Mouse (Mus musculus) ES-E14 (cell line): ENCODE data around the gene Hspd1. TPM values are rescaled to one million over a fixed set of nuclear protein-coding genes. Genes with fewer than 3 reads are reported as not detected.
A peak's percentile ranks its signal among the peaks of the same experiment; 100 is the strongest.

Experiments
- DNase-seq: peaks from one replicate; pipeline ENCODE4 v3.0.0-alpha.2; 2013; ENCODE audit warnings: low read depth, low spot score
- H3K27ac ChIP-seq: 2 replicates; pipeline ENCODE4 v1.5.1; 2012; ENCODE audit warnings: low read depth, mild to moderate bottlenecking, low read length, moderate library complexity, mixed read lengths; ENCODE audit not compliant: poor library complexity, insufficient read depth, severe bottlenecking
- H3K36me3 ChIP-seq: 2 replicates; pipeline ENCODE4 v1.6.1; 2012; ENCODE audit warnings: mild to moderate bottlenecking, low read length, moderate library complexity, mixed read lengths; ENCODE audit not compliant: control insufficient read depth, poor library complexity, insufficient read depth, severe bottlenecking
- H3K4me1 ChIP-seq, 2 experiments: fragments of 150-350 bp in 1 of 2; sonication (generic) in 1 of 2; 2 replicates each; pipeline ENCODE4 v1.6.1; 2012; ENCODE audit warnings: low read length in 2 of 2, mild to moderate bottlenecking in 1 of 2, mixed read lengths in 1 of 2; ENCODE audit not compliant: control insufficient read depth in 2 of 2, insufficient read depth in 2 of 2, poor library complexity in 1 of 2
- H3K4me3 ChIP-seq, 2 experiments: fragments of 150-350 bp in 1 of 2; sonication (generic) in 1 of 2; 2 replicates each; pipeline ENCODE4 v1.5.1; 2012; ENCODE audit warnings: low read length in 2 of 2, low read depth in 1 of 2, mild to moderate bottlenecking in 1 of 2, mixed read lengths in 1 of 2; ENCODE audit not compliant: insufficient read depth in 1 of 2, poor library complexity in 1 of 2, severe bottlenecking in 1 of 2
- H3K9ac ChIP-seq: 2 replicates; pipeline ENCODE4 v1.6.1; 2012; ENCODE audit warnings: low read depth, mild to moderate bottlenecking, low read length, mixed read lengths; ENCODE audit not compliant: poor library complexity, insufficient read depth, severe bottlenecking
- H3K9me3 ChIP-seq: fragments of 150-350 bp; sonication (generic); 2 replicates; pipeline ENCODE4 v1.6.1; 2012; ENCODE audit warnings: low read depth, mild to moderate bottlenecking, low read length; ENCODE audit not compliant: control insufficient read depth, insufficient read depth
- CHD2 ChIP-seq: IDR thresholded peaks from 2 replicates; pipeline ENCODE4 v1.6.1; 2014; ENCODE audit warnings: mild to moderate bottlenecking, low read depth, low read length, inconsistent platforms
- HCFC1 ChIP-seq: IDR thresholded peaks from 2 replicates; pipeline ENCODE4 v1.6.1; 2012; ENCODE audit warnings: low read length, inconsistent platforms, borderline replicate concordance; ENCODE audit not compliant: insufficient read depth
- MAFK ChIP-seq: IDR thresholded peaks from 2 replicates; pipeline ENCODE4 v1.6.1; 2014; ENCODE audit warnings: mild to moderate bottlenecking, low read depth, low read length, inconsistent platforms; ENCODE audit not compliant: insufficient read depth
- ZC3H11A ChIP-seq: IDR thresholded peaks from 2 replicates; pipeline ENCODE4 v1.6.1; 2012; ENCODE audit warnings: low read depth, mild to moderate bottlenecking, inconsistent platforms, low read length, borderline replicate concordance
- ZNF384 ChIP-seq: IDR thresholded peaks from 2 replicates; pipeline ENCODE4 v1.6.1; 2012; ENCODE audit warnings: low read depth, low read length, inconsistent platforms
- in situ Hi-C, 2 experiments: fragments of 600-800 bp; cut with MboI; formaldehyde crosslinking; loops; one replicate each; pipeline ENCODE4 v1.15.1; 2025; ENCODE audit warnings: low sequenced_read_pairs in 2 of 2, inconsistent platforms in 1 of 2; ENCODE audit not compliant: unreplicated experiment in 2 of 2
- total RNA-seq: library from RNA; depleted of rRNA; stranded (reverse); fragments of 300-350 nt; gene quantifications from 2 replicates; pipeline ENCODE4 v1.2.3, GENCODE M21; 2012

Hspd1 gene
- total RNA-seq, 1 experiment, result 762 TPM

DNA sequence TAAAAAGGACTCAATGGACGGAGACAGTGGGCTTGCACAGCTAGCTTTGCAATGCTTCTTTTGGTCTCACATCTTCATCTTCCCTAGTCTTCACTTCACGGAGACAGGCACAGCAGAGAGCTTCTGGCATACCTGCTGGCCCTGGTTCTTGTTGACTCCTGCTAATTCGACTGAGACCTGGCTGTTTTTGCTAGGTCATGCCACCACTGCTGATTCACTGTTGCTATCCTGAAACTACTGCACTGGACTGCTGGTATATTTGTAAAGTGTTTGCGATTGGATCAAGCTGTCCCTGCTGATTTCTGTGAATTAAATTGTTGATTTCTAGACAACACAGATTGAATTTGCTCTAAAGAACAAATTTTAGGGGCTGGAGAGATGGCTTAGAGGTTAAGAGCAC lies 46.4 kb downstream of the Hspd1 start:
- H3K4me1 ChIP-seq, result no peaks in the 10 kb centered on the region
- TF ChIP-seq ZNF384 (no peak), HCFC1 (no peak), MAFK (no peak), ZC3H11A (no peak)
- H3K9ac ChIP-seq, result no peak overlapping the region
- no peak for DNase-seq
- H3K9me3 ChIP-seq, result no peaks in the 10 kb centered on the region
- H3K27ac ChIP-seq, result no peak overlapping the region
- in situ Hi-C loops, result no loop called here
- no peaks in the 10 kb centered on the region for H3K36me3 ChIP-seq
- H3K4me3 ChIP-seq, result no peak overlapping the region

DNA sequence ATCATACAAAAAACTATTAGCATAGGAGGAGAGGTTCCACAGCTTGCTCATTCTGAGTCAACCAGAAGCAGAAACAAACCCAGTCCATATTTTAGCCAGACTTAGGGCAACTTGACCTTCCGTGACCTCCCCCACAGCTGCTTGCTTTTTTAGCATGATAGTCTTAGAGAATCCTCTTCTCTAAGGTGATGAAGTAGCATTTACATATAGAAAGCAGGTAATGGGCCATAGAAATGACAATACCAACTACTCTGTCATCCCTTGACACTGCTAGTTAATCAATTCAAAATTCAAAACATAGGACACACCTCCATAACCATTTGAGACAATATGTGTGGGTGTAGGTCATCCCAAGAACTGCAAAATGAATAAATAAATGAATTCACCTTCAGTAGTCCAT lies 48.1 kb downstream of the Hspd1 start:
- Histone ChIP-seq H3K36me3 (no peaks in the 10 kb centered on the region), H3K4me1 (no peaks in the 10 kb centered on the region), H3K4me3 (no peak overlapping the region), H3K9ac (no peak overlapping the region), H3K27ac (no peak overlapping the region), H3K9me3 (no peaks in the 10 kb centered on the region)
- in situ Hi-C loops, result no loop called here
- TF ChIP-seq ZC3H11A (no peak), ZNF384 (no peak), CHD2 (no peak)
- DNase-seq, result no peak

DNA sequence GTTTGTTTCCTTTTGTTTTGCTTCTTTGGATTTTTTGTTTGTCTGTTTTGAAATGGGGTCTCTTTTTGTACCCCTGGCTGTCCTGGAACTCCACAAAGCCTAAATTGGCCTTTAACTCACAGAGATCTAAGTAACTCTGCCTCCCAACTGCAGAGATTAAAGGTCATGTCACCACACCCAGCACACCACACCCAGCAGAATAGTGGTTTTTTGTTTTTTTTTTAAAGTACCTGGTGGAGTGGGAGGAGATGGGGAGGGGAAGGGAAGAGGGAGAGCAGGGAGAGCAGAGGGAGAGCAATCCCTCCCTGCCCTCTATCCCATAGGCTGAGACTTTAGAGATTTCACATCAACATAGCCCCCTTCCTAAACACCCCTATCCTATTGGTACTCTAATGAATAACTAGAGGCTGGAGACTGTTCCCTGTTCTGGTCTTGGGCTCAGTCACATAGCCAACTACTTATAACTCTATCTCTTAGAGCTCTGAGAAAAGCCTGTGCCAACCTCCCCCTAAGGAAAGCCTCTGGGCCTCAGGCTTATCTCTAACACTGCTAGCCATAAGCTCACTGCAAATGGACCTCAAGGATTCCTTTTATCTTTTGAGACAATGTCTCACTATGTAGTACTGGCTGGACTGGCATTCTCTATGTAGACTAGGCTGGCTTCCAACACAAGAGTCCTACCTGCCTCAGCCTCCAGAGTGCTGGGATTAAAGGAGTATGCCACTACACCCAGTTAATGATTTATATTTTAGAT lies 56.8 kb downstream of the Hspd1 start:
- Histone ChIP-seq H3K9me3 (no peaks in the 10 kb centered on the region), H3K27ac (no peak overlapping the region), H3K4me3 (no peak overlapping the region), H3K4me1 (peaks cover 0 to 11% of the 10 kb centered on the region in 2 experiments; a peak in 3 of 4 replicates), H3K9ac (no peak overlapping the region), H3K36me3 (no peaks in the 10 kb centered on the region)
- TF ChIP-seq ZNF384 (peak; percentile 81), HCFC1 (no peak)
- in situ Hi-C loops, result no loop called here
- DNase-seq, result no peak

DNA sequence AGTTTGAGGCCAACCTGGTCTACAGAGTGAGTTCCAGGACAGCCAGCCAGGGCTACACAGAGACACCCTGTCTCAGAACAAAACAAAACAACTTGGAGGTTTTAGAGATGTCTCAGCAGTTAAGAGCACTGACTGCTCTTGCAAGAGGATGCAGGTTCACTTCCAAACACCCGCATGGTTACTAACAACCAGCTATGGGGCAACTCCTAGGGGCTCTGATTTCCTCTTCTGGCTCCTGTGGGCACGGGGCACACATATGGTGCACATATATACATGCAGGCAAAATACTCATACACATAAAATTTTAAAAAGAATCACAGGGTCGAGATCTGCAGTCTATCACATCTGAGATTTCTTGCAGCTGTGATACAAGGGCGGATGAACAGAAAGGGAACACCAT lies 58.6 kb downstream of the Hspd1 start:
- H3K9ac ChIP-seq, result no peak overlapping the region
- H3K36me3 ChIP-seq, result no peaks in the 10 kb centered on the region
- no peak overlapping the region for H3K4me3 ChIP-seq
- no peak overlapping the region for H3K27ac ChIP-seq
- no peaks in the 10 kb centered on the region for H3K9me3 ChIP-seq
- peaks cover 0 to 11% of the 10 kb centered on the region in 2 experiments; a peak in 3 of 4 replicates for H3K4me1 ChIP-seq
- TF ChIP-seq MAFK (no peak), HCFC1 (no peak), ZC3H11A (no peak), ZNF384 (no peak), CHD2 (no peak)
- in situ Hi-C loops, result no loop called here
- no peak for DNase-seq
